Comparison of ENCODE assay signal across 14 mouse cellular contexts in genomic region chr16:24629218-24630172, GRCm38 (mm10).
DNase-seq lines count a peak whose midpoint lies in the region; ATAC-seq and TF ChIP-seq lines count a peak whose summit lies in the region.
"Had no signal": no experiment of that assay in that cellular context is flagged by ENCODE, and none has a peak within 500 bp of the region (broad histone marks: within the 10 kb centered on the region; RNA-seq: fewer than 3 reads in every experiment).

No protein-coding gene starts in this region.

- H3K9me3 ChIP-seq in kidney, embryonic 15.5 days (replicated peaks): no peaks in the 10 kb centered on the region
- H3K9me3 ChIP-seq: limb, embryonic 15.5 days had no signal

- H3K27ac ChIP-seq in kidney, adult 2 months (ENCODE audit: insufficient read depth, low read depth, low read length): no peak overlapping the region
- H3K27ac ChIP-seq in kidney, embryonic 15.5 days: no peak overlapping the region
- no peak overlapping the region for H3K27ac ChIP-seq in left cerebral cortex, adult 2 months
- H3K27ac ChIP-seq: hindbrain, embryonic 14.5 days; limb, embryonic 15.5 days had no signal

- H3K4me1 ChIP-seq in kidney, adult 2 months (ENCODE audit: control insufficient read depth, insufficient read depth, low read length): no peaks in the 10 kb centered on the region; the same call in 1 of the 2 replicates
- no peaks in the 10 kb centered on the region; the same call in 1 of the 2 replicates for H3K4me1 ChIP-seq in kidney, embryonic 15.5 days

- intact Hi-C loops in left cerebral cortex, adult 2 months (cut with DNase I): no loop called here

- WGBS in kidney, adult 2 months: 72% methylated on average over 12 of the region's 12 CpGs
- 78% methylated on average over 12 of the region's 12 CpGs for WGBS in kidney, embryonic 15.5 days

- DNase-seq in kidney, adult 2 months: peak; percentile 24
- DNase-seq in CD4-positive, CD25-positive, alpha-beta regulatory T cell, adult 2 months (ENCODE audit: low read depth, low spot score): peak; percentile 76
- DNase-seq in naive thymus-derived CD4-positive, alpha-beta T cell, adult 2 months (ENCODE audit: low read depth): peak; percentile 63
- no peak for DNase-seq in urinary bladder, adult 2 months (ENCODE audit: low spot score)
- DNase-seq in left cerebral cortex, adult 2 months (ENCODE audit: extremely low spot score in 1 of 2, low spot score in 2 of 2): no peak
- no peak for DNase-seq in layer of hippocampus, postnatal 10 days (ENCODE audit: low spot score in 2 of 2)
- DNase-seq: cerebellum, postnatal 10 days; layer of hippocampus, adult 9-11 months; right cerebral cortex, postnatal 14 days; thymus, adult 2 months had no signal

- no peak for TF ChIP-seq POLR2A in kidney, adult 2 months (IDR thresholded peaks at IDR 0.05; ENCODE audit: low read depth, low read length)

- no peak for ATAC-seq in kidney, embryonic 15.5 days (replicated peaks; ENCODE audit: low FRiP score)
- peak; percentile 77 for ATAC-seq in granulocyte monocyte progenitor cell, adult 5-6 weeks (replicated peaks; ENCODE audit: poor library complexity, severe bottlenecking)

- TF ChIP-seq CTCF in kidney, adult 2 months (conservative IDR thresholded peaks at IDR 0.05; ENCODE audit: insufficient read depth, insufficient read length, low read depth, low read length): no peak
- TF ChIP-seq CTCF in left cerebral cortex, adult 2 months (IDR thresholded peaks at IDR 0.05): no peak

- no peak overlapping the region for H3K4me2 ChIP-seq in kidney, embryonic 15.5 days
- H3K4me2 ChIP-seq: hindbrain, embryonic 14.5 days; limb, embryonic 15.5 days had no signal

- no peak overlapping the region for H3K4me3 ChIP-seq in kidney, adult 2 months (ENCODE audit: insufficient read depth, low read depth, low read length)
- H3K4me3 ChIP-seq in kidney, embryonic 15.5 days (replicated peaks): no peak overlapping the region
- H3K4me3 ChIP-seq in left cerebral cortex, adult 2 months: no peak overlapping the region
- H3K4me3 ChIP-seq: limb, embryonic 15.5 days had no signal

- H3K36me3 ChIP-seq in kidney, adult 2 months (ENCODE audit: control insufficient read depth, insufficient read depth, low read length): no peaks in the 10 kb centered on the region
- H3K36me3 ChIP-seq in kidney, embryonic 15.5 days: no peaks in the 10 kb centered on the region
- H3K36me3 ChIP-seq: limb, embryonic 15.5 days had no signal

- H3K9ac ChIP-seq in kidney, embryonic 15.5 days: no peak overlapping the region
- H3K9ac ChIP-seq: hindbrain, embryonic 14.5 days; limb, embryonic 15.5 days had no signal

- H3K27me3 ChIP-seq in kidney, adult 2 months (replicated peaks; ENCODE audit: control insufficient read depth, insufficient read depth, low read length): no peaks in the 10 kb centered on the region
- H3K27me3 ChIP-seq in kidney, embryonic 15.5 days: no peaks in the 10 kb centered on the region
- H3K27me3 ChIP-seq: limb, embryonic 15.5 days had no signal

Comparison
In these comparisons a context has a peak if more than half of its experiments do, and no peak if none do; other contexts are left out.
1. DNase-seq: peak in kidney, adult 2 months (single experiment), CD4-positive, CD25-positive, alpha-beta regulatory T cell, adult 2 months (single experiment) and naive thymus-derived CD4-positive, alpha-beta T cell, adult 2 months (single experiment); none in urinary bladder, adult 2 months (single experiment), left cerebral cortex, adult 2 months (0 of 2) and layer of hippocampus, postnatal 10 days (0 of 2).